Mouse (Mus musculus): Measurements from ENCODE around the gene Mycl. TPM values are rescaled to one million over a fixed set of nuclear protein-coding genes. Genes with fewer than 3 reads are reported as not detected.

The Mycl gene
- polyA plus RNA-seq, 1 experiment from 2014 or later: 13.0 TPM

GRCm38 (mm10) chr4:123044842-123045241 is 49.4 kb downstream of the Mycl start:
- 77% methylated on average over 4 of the region's 4 CpGs for WGBS
- H3K36me3 ChIP-seq (ENCODE audit: control insufficient read depth, insufficient read depth, low read length): peaks cover 5% of the 10 kb centered on the region; the same call in 1 of the 2 replicates

GRCm38 (mm10) chr4:123046300-123046699 is 50.8 kb downstream of the Mycl start:
- H3K9me3 ChIP-seq (replicated peaks; ENCODE audit: control insufficient read depth, low read length): no peaks in the 10 kb centered on the region
- 62% methylated on average over 3 of the region's 3 CpGs for WGBS
- peaks cover under 1% of the 10 kb centered on the region; the same call in 1 of the 2 replicates for H3K36me3 ChIP-seq (ENCODE audit: control insufficient read depth, insufficient read depth, low read length)
- no peak overlapping the region for H3K4me2 ChIP-seq (ENCODE audit: low read depth, low read length)
- peak overlapping the region; percentile 80 for H3K27ac ChIP-seq (ENCODE audit: low read length)
- peak; percentile 35; the same call in 1 of the 2 replicates for ATAC-seq (ENCODE audit: insufficient read depth, low FRiP score)
- no peak overlapping the region for H3K4me3 ChIP-seq (replicated peaks; ENCODE audit: low read length)
- no peaks in the 10 kb centered on the region for H3K27me3 ChIP-seq (ENCODE audit: control insufficient read depth, insufficient read depth, low read length)
- H3K4me1 ChIP-seq (ENCODE audit: control insufficient read depth, insufficient read depth, low read length): peaks cover 28% of the 10 kb centered on the region
- H3K9ac ChIP-seq (ENCODE audit: low read length): no peak overlapping the region

More at GRCm38 (mm10) chr4:123044842-123045241, 49.4 kb downstream of the Mycl start:
- Histone ChIP-seq H3K4me1 (ENCODE audit: control insufficient read depth, insufficient read depth, low read length) (peaks cover 14% of the 10 kb centered on the region), H3K9me3 (replicated peaks; ENCODE audit: control insufficient read depth, low read length) (no peaks in the 10 kb centered on the region), H3K9ac (ENCODE audit: low read length) (no peak overlapping the region), H3K27ac (ENCODE audit: low read length) (peak overlapping the region; percentile 67), H3K27me3 (ENCODE audit: control insufficient read depth, insufficient read depth, low read length) (no peaks in the 10 kb centered on the region), H3K4me2 (ENCODE audit: low read depth, low read length) (no peak overlapping the region), H3K4me3 (replicated peaks; ENCODE audit: low read length) (no peak overlapping the region)
- ATAC-seq (ENCODE audit: insufficient read depth, low FRiP score): no peak

GRCm38 (mm10) chr4:123050681-123051211 is 55.3 kb downstream of the Mycl start:
- H3K4me3 ChIP-seq (replicated peaks; ENCODE audit: low read length): no peak overlapping the region
- H3K27ac ChIP-seq (ENCODE audit: low read length): peak overlapping the region; percentile 67
- peaks cover 16% of the 10 kb centered on the region for H3K36me3 ChIP-seq (ENCODE audit: control insufficient read depth, insufficient read depth, low read length)
- 21% methylated on average over 5 of the region's 5 CpGs for WGBS
- H3K9me3 ChIP-seq (replicated peaks; ENCODE audit: control insufficient read depth, low read length): no peaks in the 10 kb centered on the region
- H3K27me3 ChIP-seq (ENCODE audit: control insufficient read depth, insufficient read depth, low read length): no peaks in the 10 kb centered on the region
- H3K4me1 ChIP-seq (ENCODE audit: control insufficient read depth, insufficient read depth, low read length): peaks cover 33% of the 10 kb centered on the region
- no peak overlapping the region for H3K9ac ChIP-seq (ENCODE audit: low read length)
- H3K4me2 ChIP-seq (ENCODE audit: low read depth, low read length): no peak overlapping the region
- ATAC-seq (ENCODE audit: insufficient read depth, low FRiP score): peak; percentile 89

Other genes with a start within 250 kb of the Mycl start
- 79.3 and 90.6 TPM in 2 replicates for gene Ppt1, start 159.4 kb upstream of the Mycl start, polyA plus RNA-seq (2015; fragmentation: Nextera tagmentation; extraction: Ambion mirVana)
- gene Cap1, start 109.6 kb upstream of the Mycl start, polyA plus RNA-seq (2015; fragmentation: Nextera tagmentation; extraction: Ambion mirVana): 75.1 and 99.6 TPM in 2 replicates
- 5.8 and 8.4 TPM in 2 replicates for gene Mfsd2a, start 34.5 kb upstream of the Mycl start, polyA plus RNA-seq (2015; fragmentation: Nextera tagmentation; extraction: Ambion mirVana)
- 20.1 and 21.2 TPM in 2 replicates for gene Trit1, start 20.9 kb downstream of the Mycl start, polyA plus RNA-seq (2015; fragmentation: Nextera tagmentation; extraction: Ambion mirVana)
- 0.50 and 0.67 TPM in 2 replicates for gene Bmp8b, start 109.5 kb downstream of the Mycl start, polyA plus RNA-seq (2015; fragmentation: Nextera tagmentation; extraction: Ambion mirVana)
- gene Oxct2b, start 120.6 kb downstream of the Mycl start, polyA plus RNA-seq (2015; fragmentation: Nextera tagmentation; extraction: Ambion mirVana): 0.22 TPM in 1 of 2 replicates, not detected in the other
- gene Ppie, start 144.3 kb downstream of the Mycl start, polyA plus RNA-seq (2015; fragmentation: Nextera tagmentation; extraction: Ambion mirVana): 79.4 and 85.4 TPM in 2 replicates
- gene Hpcal4, start 187.6 kb downstream of the Mycl start, polyA plus RNA-seq (2015; fragmentation: Nextera tagmentation; extraction: Ambion mirVana): 3.8 and 4.2 TPM in 2 replicates
- gene Nt5c1a, start 205.9 kb downstream of the Mycl start, polyA plus RNA-seq (2015; fragmentation: Nextera tagmentation; extraction: Ambion mirVana): not detected in 2 replicates
- 18.5 and 21.3 TPM in 2 replicates for gene Heyl, start 237.9 kb downstream of the Mycl start, polyA plus RNA-seq (2015; fragmentation: Nextera tagmentation; extraction: Ambion mirVana)